Mouse (Mus musculus) testis, adult 2 months (tissue): ENCODE results near the gene Tmc8. TPM values are rescaled to one million over a fixed set of nuclear protein-coding genes. Genes with fewer than 3 reads are reported as not detected.
"Not testable (repeated sequence)": the region's sequence is repeated elsewhere in the genome, so short reads cannot be mapped to it uniquely, and the experiment has no call there.

Experiments
- H3K27ac ChIP-seq: fragments of 200-500 bp; 2 replicates; pipeline ENCODE4 v1.5.1; 2012; ENCODE audit warnings: low read depth, low read length; ENCODE audit not compliant: control insufficient read depth, insufficient read depth
- H3K27me3 ChIP-seq: fragments of 200-500 bp; 2 replicates; pipeline ENCODE4 v1.6.1; 2012; ENCODE audit warnings: mild to moderate bottlenecking, low read length, moderate library complexity; ENCODE audit not compliant: control insufficient read depth, insufficient read depth
- H3K36me3 ChIP-seq: fragments of 200-500 bp; 2 replicates; pipeline ENCODE4 v1.6.1; 2012; ENCODE audit warnings: mild to moderate bottlenecking, low read length; ENCODE audit not compliant: control insufficient read depth, insufficient read depth
- H3K4me1 ChIP-seq: fragments of 200-500 bp; 2 replicates; pipeline ENCODE4 v1.6.1; 2012; ENCODE audit warnings: low read length; ENCODE audit not compliant: control insufficient read depth, insufficient read depth
- H3K4me3 ChIP-seq: fragments of 200-500 bp; 2 replicates; pipeline ENCODE4 v1.5.1; 2012; ENCODE audit warnings: low read depth, mild to moderate bottlenecking, low read length, moderate library complexity, mixed read lengths; ENCODE audit not compliant: control insufficient read depth
- CTCF ChIP-seq: fragments of 200-500 bp; IDR thresholded peaks from 2 replicates; pipeline ENCODE4 v1.5.1; 2012; ENCODE audit warnings: low read depth, mild to moderate bottlenecking, inconsistent platforms, low read length, moderate library complexity; ENCODE audit not compliant: control insufficient read depth, insufficient read depth, insufficient replicate concordance
- POLR2A ChIP-seq: fragments of 200-500 bp; IDR thresholded peaks from 2 replicates; pipeline ENCODE4 v1.6.1; 2012; ENCODE audit warnings: low read depth, mild to moderate bottlenecking, inconsistent platforms, low read length, moderate library complexity; ENCODE audit not compliant: control insufficient read depth
- polyA plus RNA-seq: library from polyadenylated mRNA; depleted of rRNA; stranded (reverse); fragments of >200 nt; gene quantifications from 2 replicates; pipeline ENCODE4 v1.2.3, GENCODE M21; 2012

Tmc8 gene
- polyA plus RNA-seq, 1 experiment = 1.2 TPM

GRCm38 (mm10) chr11:117780582-117781111 lies 1.2 kb upstream of the Tmc8 start:
- no peak; the same call in 1 of the 2 replicates for TF ChIP-seq POLR2A
- no peak for TF ChIP-seq CTCF
- peaks cover 29% of the 10 kb centered on the region for H3K4me1 ChIP-seq
- peak overlapping the region; percentile 69 for H3K27ac ChIP-seq
- peak overlapping the region; percentile 76 for H3K4me3 ChIP-seq
- H3K27me3 ChIP-seq = no peaks in the 10 kb centered on the region
- no peaks in the 10 kb centered on the region for H3K36me3 ChIP-seq

DNA sequence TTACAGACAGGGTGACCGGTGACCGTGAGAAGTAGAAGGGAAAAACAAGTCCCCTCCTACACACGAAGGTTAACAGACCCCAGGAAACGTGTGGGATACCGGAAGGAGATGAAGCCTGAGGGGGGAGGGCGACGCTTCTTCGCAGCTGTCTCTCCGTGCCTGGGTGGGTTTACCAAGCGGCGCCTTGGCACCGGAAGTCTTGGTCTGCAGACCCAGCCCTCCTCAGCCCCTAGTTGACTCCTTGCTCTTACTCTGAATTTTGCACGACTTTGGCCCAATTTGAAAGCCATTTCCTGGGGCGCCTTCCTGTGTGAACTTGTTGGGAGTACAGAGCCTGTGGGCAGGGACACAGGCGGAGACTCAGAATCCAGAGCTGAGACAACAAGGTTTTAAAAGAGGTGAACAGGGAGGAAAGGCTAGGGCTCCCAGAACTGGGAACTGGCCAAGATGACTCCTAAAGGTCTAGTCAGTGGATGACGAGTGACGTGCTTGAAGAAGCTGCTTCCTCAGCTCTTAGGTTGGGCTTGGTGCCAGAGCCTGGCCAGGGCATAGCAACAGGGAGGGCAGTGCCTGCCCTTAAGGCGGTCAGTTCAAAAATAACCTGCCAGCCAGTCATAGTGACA lies 566 bp upstream of the Tmc8 start:
- Histone ChIP-seq H3K36me3 (no peaks in the 10 kb centered on the region), H3K4me3 (peak overlapping the region; percentile 2), H3K4me1 (peaks cover 29% of the 10 kb centered on the region), H3K27me3 (no peaks in the 10 kb centered on the region), H3K27ac (peak overlapping the region; percentile 49; the same call in 1 of the 2 replicates)
- TF ChIP-seq POLR2A = no peak
- no peak for TF ChIP-seq CTCF

GRCm38 (mm10) chr11:117782705-117783034 lies 794 bp downstream of the Tmc8 start:
- TF ChIP-seq POLR2A = no peak
- TF ChIP-seq CTCF = no peak
- H3K4me3 ChIP-seq = no peak overlapping the region
- no peak overlapping the region for H3K27ac ChIP-seq
- no peaks in the 10 kb centered on the region for H3K27me3 ChIP-seq
- peaks cover 29% of the 10 kb centered on the region for H3K4me1 ChIP-seq
- no peaks in the 10 kb centered on the region for H3K36me3 ChIP-seq

DNA sequence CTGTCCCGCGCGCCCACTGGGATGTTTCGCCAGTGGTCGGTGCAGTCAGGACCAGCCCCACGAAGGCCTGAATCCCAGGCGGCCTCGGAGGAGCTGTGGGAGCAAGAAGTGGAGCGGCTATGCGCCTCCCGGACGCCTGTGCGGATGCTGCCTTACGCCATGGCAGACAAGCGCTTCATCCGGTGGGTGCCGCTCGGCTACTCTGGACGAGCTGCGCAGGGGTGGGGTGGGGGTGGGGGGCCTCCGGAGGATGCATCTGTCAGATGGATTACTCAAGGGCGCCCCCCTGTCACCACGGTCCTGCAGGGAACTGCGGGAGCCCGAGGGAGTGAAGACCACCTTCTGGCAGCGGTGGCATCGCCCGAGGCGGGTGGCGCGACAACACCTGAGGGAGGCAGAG lies 1.2 kb downstream of the Tmc8 start:
- Histone ChIP-seq H3K27ac (no peak overlapping the region), H3K36me3 (no peaks in the 10 kb centered on the region), H3K4me1 (peaks cover 29% of the 10 kb centered on the region), H3K4me3 (no peak overlapping the region), H3K27me3 (no peaks in the 10 kb centered on the region)
- TF ChIP-seq POLR2A (no peak), CTCF (no peak)

DNA sequence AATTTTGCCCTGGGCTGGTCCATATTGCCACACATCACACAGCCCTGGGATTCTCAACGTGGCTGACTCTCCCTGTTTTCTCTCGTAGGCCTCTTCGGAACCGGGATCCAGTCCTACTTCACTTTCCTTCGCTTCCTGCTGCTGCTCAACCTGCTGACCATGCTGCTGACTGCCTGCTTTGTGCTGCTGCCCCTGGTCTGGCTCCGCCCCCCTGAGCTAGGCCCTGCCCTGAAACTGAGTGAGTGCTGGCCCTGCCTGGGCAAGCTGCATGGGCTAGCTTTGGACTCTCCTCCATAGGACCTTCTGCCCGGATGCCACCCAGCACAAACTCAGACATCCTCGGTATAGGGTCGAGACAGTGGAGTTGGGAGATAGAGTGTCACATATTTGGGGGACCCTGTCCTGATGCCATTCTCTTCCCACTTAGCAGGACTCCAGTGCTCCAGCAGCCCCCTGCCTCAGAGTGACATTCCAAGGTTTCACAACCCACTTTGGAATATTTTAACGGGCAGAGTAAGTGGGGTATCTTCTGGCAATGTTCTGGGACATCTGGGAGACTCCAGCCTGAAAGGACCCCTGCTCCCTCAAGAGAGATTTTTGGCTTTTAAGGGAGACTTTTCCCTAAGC lies 1.9 kb downstream of the Tmc8 start:
- no peak overlapping the region for H3K4me3 ChIP-seq
- H3K36me3 ChIP-seq = no peaks in the 10 kb centered on the region
- no peak for TF ChIP-seq POLR2A
- no peak overlapping the region for H3K27ac ChIP-seq
- H3K27me3 ChIP-seq = no peaks in the 10 kb centered on the region
- H3K4me1 ChIP-seq = peaks cover 26% of the 10 kb centered on the region

DNA sequence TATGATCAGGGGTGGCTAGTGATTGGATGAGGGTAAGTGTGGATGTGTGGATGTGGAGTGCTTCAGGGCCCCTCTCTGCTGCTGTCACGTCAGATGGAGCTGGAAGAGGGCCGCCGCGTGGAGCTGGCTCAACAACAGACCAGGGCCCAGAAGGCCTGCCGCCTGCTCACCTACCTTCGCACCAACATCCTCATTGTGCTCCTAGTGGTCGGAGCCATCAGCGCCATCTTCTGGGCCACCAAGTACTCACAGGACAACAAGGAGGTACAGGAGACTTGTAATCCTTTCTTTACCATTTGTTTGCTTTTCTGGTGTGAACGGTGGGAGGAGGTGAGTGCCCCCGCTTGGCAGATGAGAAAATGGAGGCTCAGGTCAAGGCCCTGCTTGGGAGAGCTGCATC lies 4.4 kb downstream of the Tmc8 start:
- Histone ChIP-seq H3K27me3 (no peaks in the 10 kb centered on the region), H3K36me3 (no peaks in the 10 kb centered on the region), H3K4me1 (peaks cover 8% of the 10 kb centered on the region), H3K27ac (no peak overlapping the region), H3K4me3 (no peak overlapping the region)
- TF ChIP-seq POLR2A (no peak), CTCF (peak; percentile 50; the same call in 1 of the 2 replicates)

DNA sequence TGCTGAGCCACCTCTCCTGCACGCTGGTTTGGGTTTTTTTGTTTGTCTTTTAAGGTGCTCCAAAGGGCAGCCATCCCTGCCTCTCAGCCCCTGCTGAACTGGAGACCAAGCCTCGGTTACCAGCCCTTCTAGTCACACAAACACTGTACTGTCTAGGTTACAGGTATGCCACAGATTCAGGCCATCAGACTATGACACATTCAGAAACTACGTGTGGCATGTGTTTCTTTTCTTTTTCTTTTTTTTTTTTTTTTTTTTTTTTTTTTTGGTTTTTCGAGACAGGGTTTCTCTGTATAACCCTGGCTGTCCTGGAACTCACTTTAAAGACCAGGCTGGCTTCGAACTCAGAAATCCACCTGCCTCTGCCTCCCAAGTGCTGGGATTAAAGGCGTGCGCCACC lies 6.6 kb downstream of the Tmc8 start:
- not testable (repeated sequence) for H3K27me3 ChIP-seq, H3K4me3 ChIP-seq, H3K36me3 ChIP-seq, H3K27ac ChIP-seq, H3K4me1 ChIP-seq

DNA sequence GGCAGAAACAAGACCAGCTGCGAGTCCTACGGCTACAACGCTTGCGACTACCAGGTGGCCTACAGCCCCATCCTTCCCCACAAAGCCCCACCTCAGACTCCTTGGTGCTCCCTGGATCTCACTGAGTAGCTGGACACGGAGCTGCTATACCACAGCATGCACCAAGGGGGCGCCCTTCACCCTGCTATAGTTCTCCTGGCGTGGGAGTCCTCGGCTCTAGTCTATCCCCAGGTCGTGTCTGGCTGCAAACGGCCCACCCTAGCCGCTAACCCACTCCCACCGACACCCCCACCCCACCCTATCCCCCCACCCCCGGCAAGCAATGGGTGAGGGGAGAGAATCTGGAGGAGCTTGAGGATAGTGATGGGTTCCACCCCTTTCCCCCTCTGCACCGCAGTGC lies 8.4 kb downstream of the Tmc8 start:
- TF ChIP-seq CTCF (peak; percentile 92; the same call in 1 of the 2 replicates), POLR2A (no peak)
- Histone ChIP-seq H3K27ac (no peak overlapping the region), H3K36me3 (no peaks in the 10 kb centered on the region), H3K27me3 (no peaks in the 10 kb centered on the region), H3K4me1 (peaks cover 7% of the 10 kb centered on the region), H3K4me3 (peak overlapping the region; percentile 55)
